Mouse (Mus musculus): Measurements from ENCODE around the gene Phkg2.

DNA sequence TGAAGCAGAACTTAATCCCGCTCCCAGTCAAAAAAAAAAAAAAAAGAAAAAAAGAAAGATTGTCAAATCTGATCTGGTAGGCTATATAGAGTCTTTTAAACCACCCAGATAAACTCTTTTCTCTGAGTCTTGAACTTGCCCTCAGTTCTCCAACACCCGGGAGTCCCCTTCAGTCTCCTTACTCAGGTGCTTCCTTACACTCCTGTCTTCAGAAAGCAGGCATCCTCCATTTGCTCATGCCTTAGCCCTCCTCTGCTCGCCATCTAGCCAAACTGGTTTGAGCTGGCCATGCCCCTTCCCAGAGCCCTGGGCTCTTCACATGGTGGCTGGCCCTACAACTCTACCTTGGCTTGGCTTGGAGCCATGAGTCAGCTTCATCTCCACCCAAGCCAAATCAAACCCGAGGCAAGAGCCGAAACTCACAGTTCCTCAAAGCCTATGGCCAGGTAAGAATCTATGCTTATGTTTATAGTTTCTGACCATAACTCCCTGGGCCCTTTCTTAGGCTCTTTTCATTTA, 11.7 kb upstream of the Phkg2 start, which contains the start of gene Tmem265:
- TF ChIP-seq CTCF (conservative IDR thresholded peaks at IDR 0.05; ENCODE audit: insufficient read depth, insufficient read length, low read depth, low read length) (no peak), POLR2A (IDR thresholded peaks at IDR 0.05; ENCODE audit: low read depth, low read length) (no peak)

Data from kidney, adult 2 months (tissue).